Mouse (Mus musculus) gastrocnemius, adult 8-10 months (tissue): ENCODE measurements around the gene Ddx28. TPM values are rescaled to one million over a fixed set of nuclear protein-coding genes. Genes with fewer than 3 reads are reported as not detected.
"Not testable (repeated sequence)": the region's sequence is repeated elsewhere in the genome, so short reads cannot be mapped to it uniquely, and the experiment has no call there.

Experiments used
- DNase-seq, 2 experiments: peaks; one replicate each; pipeline ENCODE4 v3.0.0; 2022; ENCODE audit warnings: low spot score in 2 of 2
- total RNA-seq, 4 experiments: library from RNA; stranded (reverse); gene quantifications; 2 replicates each; pipeline ENCODE4 v1.2.4; 2022

Gene Ddx28
- total RNA-seq, 4 experiments from 2014 or later, result 11.2 to 13.1 (median 11.7) TPM

DNA sequence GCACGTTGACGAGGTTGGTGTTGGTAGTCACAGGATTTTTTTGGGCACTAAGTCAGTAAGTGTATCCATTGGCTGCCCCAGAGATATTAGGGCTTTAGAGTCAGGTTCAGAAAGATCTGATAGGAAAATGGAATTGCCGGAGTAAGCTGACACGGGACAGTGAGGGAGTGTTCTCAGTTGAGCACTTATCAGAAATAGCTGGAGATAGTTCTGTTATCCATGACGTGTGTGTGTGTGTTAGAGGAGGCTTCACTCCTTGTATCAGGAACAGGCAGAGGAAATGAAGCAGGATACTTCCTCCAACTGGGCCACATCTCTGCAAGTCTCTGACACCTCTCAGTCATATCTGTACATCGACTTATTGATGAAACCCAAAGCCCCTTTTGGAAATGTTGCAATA lies 4.6 kb upstream of the Ddx28 start:
- DNase-seq, result no peak

DNA sequence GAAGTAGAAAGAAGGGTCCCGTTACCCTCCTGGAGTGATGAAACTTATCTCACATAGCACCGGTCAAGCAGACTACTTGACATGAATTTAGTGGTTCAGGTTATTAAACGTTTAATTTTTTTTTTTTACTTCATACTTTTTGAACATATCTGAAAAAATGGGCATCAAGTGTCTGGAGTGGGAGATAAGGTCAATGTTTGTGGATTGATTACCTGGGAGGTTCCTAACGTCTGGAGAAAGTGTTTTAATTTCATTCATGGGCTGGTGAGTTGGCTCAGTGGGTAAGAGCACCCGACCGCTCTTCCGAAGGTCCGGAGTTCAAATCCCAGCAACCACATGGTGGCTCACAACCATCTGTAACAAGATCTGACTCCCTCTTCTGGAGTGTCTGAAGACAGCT lies 521 bp upstream of the Ddx28 start:
- not testable (repeated sequence) for DNase-seq

DNA sequence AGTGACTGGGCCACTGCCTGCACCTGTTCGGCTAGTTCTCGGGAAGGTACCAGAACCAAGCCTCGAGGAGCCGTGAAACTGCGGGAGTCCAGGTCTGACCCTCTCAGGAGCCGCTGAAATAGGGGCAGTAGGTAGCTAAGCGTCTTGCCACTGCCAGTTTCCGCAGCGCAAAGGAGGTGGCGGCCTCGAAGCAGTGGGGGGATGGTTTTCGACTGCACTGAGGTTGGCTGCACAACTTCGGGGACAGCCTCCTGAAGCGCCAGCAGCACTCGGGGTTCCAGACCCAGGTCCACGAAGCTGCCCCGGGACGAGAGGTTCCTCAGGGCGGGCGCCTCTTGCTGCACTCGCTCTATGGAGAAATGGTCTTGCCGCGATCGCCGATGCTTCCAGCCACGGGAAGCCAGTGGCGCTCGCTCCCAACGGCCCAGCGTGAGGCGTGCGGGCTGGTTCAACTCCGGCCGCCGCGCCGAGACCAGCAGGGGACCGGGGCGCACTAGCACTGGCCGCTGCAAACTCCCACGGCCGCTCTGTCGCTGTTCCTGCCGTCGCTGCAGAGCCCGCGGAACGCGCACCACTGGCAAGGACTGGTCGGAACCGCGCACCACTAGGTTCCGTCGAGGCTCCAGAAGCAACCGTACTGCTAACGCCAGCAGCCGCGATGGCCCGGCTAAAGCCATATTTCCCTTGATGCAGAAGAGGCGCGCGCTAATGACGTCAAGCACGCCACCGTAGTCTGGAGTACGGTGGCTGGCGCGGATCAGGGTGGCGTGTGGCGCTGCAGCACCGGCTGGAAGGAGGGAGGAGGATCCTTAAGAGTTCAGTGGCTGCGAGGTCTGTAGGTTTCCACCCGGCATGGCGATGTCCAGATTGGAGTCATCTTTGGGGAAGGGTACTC lies 687 bp downstream of the Ddx28 start:
- DNase-seq, result peak; percentile 73 to 79

DNA sequence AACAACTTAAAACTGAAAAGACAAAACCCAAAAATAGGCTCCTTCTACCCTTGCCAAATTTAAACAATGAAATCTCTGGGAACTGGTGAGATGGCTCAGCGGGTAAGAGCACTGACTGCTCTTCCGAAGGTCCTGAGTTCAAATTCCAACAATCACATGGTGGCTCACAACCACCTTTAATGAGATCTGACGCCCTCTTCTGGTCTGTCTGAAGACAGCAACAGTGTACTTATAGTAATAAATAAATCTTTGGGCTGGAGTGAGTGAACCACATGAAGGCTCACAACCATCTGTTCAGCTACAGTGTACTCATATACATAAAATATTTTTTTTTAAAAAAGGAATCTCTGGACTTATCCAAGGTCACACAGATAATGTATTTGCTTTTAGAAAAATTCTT lies 3.8 kb downstream of the Ddx28 start:
- DNase-seq, result not testable (repeated sequence)

DNA sequence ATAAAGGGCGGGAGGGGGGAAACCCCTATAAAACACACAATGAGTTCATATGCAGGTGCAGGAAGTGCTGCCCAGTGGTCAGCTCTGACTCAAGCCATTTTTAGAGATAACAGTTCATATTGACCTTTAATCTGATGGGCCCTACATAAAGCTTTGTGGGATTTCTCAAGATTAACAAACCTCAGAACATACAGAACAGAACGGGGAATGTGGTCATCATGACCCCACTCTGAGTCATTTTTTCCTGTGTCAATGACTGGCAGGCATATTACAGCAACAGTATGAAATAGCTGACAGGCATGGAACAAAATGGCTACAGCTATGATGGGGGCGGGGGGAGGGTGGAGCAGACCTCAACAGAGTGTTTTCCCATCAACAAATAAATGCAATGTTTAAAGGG lies 4.5 kb downstream of the Ddx28 start:
- no peak for DNase-seq

DNA sequence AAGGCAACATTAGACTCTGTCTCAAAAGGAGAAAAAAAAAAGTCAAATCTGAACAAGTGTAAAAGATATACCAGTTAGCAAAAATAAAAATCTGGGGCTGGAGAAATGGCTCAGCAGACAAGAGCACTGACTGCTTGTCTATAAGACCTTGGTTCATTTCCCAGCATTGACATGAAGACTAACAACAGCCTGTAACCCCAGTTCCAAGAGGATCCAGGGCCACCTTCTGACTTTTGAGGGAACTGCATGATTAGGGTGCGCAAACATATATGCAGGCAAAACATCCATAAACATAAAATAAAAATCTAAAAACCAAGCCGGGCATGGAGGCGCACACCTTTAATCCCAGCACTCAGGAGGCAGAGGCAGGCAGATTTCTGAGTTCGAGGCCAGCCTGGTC lies 5.3 kb downstream of the Ddx28 start:
- no peak for DNase-seq

DNA sequence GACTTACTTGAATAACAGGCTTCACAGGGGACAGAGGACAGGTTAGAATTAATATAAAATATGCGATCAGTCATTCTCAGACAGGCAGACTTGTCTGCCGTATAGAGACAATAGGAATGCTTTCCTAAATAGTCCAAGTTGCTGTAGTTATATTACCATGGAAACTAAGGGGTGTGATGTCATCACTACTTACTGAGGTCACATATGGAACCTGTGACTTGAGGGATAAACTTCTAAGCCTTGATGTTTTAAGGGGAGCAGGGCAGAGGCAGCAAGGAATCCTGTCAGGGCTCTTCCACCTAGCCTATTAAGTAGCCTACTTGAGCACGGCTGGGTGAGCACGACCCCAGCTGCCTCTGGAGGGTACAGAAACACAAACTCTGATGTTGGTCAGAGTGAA lies 5.8 kb downstream of the Ddx28 start, which contains the start of gene Dpep2nb:
Dpep2nb (minus strand) TSS at position 101 of the 400 bp plus-strand sequence.
- no peak for DNase-seq

DNA sequence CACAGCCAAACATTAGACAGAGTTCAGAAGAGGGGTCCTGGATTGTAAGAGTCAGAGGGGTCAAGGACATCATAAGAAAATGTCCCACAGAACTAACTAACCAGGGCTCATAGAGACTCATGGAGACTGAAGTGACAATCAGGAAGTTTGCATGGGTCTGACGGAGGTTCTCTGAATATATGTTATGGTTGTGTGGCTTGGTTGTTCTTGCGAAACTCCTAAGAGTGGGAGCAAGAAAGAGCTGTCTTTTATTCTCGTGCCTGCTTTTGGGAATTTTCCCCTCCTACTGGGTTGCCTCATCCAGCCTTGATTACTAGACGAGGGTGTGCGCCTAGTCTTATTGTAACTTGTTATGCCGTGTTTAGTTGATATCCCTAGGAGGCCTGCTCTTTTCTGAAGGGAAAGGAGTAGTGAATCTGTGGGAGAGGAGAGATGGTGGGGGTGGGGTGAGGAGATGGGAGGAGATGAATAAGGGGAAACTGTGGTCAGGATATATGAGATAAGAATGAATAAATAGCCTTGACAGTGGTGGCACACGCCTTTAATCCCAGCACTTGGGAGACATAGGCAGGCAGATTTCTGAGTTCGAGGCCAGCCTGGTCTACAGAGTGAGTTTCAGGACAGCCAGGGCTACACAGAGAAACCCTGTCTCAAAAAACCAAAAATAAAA lies 7.0 kb downstream of the Ddx28 start:
- DNase-seq, result no peak

DNA sequence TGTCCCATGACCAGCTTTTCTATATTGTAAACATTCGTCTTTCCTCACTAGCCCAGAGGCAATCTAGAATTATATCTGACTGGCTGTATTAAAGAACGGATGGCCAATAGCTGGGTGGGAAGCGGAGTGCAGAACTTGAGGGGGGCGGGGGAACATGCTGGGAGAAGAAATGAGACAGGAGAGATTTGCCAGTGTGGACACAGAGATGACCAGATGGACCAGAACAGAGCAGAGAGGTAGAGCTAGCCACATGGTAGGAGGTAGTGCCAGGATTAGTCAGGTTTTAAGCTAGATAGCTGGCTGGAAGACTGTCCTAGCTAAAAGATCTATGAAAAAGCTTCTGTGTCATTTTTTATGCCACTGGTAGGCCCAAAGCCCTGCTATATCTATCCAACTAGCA lies 9.8 kb downstream of the Ddx28 start:
- no peak for DNase-seq

DNA sequence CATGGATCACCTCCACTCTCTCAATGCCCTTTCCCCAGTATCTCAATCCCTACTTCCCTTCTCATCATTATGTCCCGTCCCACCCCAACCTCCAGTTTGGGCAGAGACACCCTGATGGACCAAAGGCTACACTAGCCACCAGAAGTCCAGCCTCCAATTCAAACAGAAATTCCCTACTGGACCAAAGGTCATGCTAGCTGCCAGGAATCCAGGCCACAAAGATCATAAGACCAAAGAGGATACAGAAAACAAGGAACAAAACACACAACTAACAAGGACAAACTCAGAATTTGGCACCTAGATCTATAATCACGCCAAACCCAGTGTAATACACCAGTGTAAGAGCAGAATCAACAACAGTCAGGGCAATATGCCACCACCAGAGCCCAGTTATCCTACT lies 12.7 kb downstream of the Ddx28 start:
- DNase-seq, result no peak

DNA sequence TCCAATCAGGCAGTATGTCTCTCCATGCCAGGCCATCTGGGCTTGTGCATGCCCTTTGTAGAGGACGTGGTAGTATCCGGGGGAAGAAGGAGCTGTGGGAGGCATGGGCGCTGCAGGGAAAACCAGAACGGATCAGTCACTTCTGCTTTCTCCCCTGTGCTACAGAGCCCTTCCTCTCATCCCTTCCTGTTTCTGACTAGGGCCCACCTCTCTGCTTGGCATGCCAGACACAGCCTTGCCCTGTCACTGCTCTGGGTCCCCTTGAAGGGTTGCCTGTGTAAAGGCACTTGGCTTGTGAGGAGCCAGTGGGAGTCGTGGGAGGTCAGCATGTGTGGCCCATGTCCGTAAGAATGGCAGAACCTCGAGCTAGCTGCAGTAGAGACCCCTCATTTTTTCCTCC lies 15.3 kb downstream of the Ddx28 start:
- no peak for DNase-seq

DNA sequence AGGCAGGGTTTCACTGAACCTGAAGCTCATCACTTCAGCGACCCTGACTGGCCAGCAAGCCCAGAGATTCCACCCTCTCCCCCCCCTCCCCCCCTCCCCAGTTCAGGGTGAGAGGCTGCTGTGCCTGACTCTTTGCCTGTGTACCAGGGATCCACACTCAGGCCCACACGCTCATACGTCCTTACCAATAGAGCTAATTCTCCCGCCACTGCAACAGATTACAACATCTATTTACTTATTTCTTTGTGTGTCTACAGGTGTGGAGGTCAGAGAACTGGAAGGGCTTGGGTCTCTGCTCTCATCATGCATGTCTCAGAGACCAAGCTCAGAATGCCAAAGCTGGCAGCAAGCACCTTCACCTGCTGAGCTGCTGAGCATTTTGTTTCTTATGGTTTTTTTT lies 18.5 kb downstream of the Ddx28 start:
- DNase-seq, result no peak

DNA sequence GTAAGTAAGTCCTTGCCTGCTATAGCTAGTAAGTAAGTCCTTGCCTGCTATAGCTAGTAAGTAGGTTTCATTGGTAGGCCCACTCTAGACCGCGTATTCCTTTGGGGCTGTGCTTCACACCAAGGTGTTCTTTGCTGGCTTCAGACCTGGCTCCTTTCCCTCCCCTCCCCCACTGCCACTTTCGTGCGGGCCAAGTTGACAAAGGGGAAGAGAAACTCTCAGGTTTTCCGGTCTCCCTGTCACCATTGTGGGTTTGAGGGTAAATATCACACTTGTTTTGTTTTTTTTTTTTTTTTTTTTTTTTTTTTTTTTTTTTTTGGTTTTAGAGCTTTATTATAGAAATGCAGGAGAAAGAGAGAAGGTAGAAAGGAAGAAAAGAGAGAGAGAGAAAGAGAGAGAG lies 19.2 kb downstream of the Ddx28 start:
- no peak for DNase-seq

DNA sequence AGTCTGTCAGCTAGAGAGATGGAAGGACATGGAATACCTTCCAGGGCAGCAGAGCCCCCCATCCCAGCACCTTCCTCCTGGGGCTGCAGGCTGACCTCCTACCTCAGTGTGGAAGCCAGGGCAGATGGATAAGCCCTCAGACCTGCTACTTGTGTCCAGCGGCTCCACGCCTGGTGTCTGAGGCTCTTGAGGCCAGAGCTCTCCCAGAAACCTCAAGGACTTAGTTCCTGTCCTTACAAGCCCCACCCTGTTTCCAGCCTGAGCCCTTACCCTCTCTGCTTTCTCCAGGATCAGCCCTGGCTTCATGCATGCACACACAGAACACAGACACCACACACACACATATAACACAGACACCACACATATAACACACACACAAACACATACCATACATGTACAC lies 20.1 kb downstream of the Ddx28 start:
- no peak for DNase-seq

DNA sequence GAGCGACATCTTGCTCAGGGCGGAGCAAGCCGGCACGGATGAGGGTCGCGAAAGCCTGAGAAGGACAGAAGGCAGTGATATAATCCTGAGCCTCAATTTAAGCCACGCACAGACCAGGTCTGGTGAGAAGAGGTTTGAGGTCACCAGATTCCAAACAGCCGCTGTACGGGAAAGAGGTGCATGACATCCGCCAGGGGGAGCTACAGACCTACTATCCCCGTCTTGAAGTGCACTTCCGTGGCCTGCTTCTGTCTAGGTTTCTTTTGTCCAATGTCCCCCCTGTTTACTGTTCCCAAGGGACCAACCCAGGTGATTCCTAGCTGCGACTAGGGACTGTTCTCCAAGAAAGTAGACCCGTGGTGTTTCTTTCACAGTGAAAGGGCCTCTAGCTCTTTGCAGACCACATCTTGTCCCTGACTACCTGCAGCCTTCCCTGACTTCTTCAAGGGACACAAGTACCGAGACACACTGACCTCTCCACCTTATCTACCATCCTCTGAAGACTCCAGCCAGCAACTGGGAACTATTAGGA lies 20.8 kb downstream of the Ddx28 start, which contains the start of gene Dus2:
Dus2 (plus strand) TSS at position 482 of the 532 bp plus-strand sequence.
- DNase-seq, result peak; percentile 44 to 52

DNA sequence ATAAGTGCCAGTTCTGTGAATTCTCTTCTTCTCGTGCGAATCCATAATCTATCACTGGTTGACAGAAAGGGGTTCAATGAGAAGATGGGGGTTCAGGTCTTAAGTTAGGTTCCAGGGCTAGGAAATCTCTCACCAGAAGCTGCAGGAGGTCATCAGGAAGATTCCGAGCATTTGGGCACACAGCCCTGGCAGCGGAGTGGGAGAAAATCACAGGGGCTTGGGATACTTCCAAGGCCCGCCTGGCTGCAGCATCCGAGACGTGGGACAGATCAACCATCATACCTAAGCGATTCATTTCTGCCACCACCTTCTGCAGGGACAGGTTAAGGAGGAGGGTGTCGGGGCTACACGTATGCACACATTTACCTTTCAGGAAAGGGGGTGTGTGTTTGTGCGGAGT lies 23.1 kb downstream of the Ddx28 start:
- no peak for DNase-seq

DNA sequence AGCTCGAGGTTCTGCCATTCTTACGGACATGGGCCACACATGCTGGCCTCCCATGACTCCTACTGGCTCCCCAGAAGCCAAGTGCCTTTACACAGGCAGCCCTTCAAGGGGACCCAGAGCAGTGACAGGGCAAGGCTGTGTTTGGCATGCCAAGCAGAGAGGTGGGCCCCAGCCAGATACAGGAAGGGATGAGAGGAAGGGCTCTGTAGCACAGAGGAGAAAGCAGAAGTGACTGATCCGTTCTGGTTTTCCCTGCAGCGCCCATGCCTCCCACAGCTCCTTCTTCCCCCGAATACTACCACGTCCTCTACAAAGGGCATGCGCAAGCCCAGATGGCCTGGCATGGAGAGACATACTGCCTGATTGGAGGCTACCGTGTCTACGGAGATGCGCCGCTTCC lies 28.3 kb downstream of the Ddx28 start:
- not testable (repeated sequence) for DNase-seq

DNA sequence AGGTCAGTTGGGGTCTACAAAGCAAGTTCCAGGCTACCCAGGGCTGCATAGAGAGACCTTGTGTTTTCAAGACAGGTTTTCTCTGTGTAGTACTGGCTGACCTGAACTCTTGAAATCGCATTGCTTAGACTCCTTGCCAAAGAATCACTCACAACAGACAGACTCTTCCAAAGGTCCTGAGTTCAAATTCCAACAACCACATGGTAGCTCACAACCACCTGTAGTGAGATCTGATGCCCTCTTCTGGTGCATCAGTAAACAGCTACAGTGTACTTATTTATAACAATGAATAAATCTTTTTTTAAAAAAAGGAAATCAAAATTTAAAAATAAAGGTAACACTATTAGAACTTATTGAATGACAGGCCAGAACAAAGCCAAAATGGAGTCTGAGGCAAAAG lies 30.5 kb downstream of the Ddx28 start:
- no peak for DNase-seq

DNA sequence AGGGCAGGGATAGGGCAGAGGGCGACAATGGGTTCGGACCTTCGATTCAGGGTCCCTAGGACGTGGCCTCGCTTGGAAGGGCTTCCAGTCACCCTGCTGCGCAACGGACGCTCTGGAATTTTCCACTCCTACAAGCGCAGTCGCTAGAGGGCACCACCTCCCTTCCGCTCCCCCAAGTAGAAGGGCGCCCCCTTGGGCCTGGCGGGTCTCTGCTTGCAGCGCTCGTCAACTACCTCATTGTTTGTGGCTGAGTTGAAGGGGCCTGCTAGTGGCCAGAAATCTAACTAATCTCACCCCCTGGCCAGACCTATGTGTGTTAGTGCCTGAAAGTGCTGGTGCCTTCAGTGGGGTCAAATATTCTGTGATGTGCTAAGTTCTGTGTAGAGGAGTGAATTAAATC lies 32.4 kb downstream of the Ddx28 start, which contains the start of gene Dpep3:
Dpep3 (minus strand) TSS at position 105 of the 400 bp plus-strand sequence.
- DNase-seq, result no peak

DNA sequence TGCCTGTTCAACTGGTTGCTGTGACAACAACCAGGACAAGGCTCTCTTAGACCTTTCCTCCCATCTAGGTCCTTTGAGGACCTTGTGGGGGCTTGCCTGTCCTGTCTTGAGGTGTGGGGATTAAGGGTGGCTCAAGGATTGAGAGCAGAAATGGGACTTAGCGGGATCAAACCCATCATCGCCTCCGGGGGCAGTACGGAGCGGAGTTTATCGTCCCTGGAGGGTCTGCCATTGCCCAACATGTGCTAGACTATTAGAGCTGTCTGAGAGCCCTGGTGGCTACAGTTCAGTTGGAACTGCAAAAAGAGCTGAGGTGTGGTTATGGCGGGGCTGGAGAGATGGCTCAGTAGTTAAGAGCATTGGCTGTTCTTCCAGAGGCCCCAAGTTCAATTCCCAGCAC lies 36.3 kb downstream of the Ddx28 start:
- no peak for DNase-seq

DNA sequence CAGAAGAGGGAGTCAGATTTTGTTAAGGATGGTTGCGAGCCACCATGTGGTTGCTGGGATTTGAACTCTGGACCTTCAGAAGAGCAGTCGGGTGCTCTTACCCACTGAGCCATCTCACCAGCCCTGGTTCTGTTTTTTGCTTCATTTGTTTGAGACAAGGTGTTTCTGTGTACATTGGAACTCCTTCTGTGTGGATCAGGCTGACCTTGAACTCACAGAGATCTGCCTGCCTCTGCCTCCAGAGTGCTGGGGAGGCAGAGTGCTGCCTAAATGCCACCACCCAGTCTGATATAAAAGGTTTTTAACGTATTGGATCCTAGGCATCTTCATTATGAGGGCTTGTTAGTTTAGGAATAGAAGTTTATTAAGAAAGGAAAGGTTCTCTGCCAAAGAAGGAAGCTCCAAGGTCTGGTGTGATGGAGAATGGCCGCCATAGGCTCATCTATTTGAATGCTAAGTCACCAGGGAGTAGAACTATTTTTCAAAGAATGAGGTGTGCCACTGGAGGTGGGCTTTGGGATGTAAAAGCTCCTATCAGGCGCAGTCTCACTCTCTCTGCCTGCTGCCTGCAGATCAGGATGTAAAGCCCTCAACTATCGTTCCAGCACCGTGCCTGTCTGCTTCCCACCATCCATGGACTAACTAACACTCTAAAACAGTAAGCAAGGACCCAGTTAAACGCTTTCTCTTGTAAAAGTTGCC lies 40.5 kb downstream of the Ddx28 start:
- no peak for DNase-seq

DNA sequence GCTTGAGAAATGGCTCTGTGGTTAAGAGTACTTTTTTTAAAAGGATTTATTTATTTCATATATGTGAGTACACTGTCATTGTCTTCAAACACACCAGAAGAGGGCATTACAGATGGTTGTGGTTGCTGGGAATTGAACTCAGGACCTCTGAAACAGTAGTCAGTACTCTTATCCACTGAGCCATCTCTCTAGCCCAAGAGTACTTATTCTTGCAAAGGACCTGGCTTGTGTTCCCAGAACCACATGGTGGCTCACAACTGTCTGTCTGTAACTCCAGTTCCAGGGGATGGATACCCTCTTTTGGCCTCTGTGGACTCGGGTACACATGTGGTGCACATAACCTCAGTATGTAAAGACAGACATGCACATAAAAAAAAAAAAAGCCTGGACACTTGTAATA lies 42.3 kb downstream of the Ddx28 start:
- no peak for DNase-seq
